Mouse (Mus musculus): ENCODE results near the gene Sec16a. TPM values are rescaled to one million over a fixed set of nuclear protein-coding genes. Genes with fewer than 3 reads are reported as not detected.

Gene Sec16a
- polyA plus RNA-seq, 1 experiment from 2014 or later: 32.3 TPM

GRCm38 (mm10) chr2:26470967-26471366 lies 26.0 kb upstream of the Sec16a start:
- no peaks in the 10 kb centered on the region for H3K27me3 ChIP-seq
- H3K4me1 ChIP-seq: peaks cover 12% of the 10 kb centered on the region
- H3K27ac ChIP-seq: no peak overlapping the region
- H3K4me2 ChIP-seq (replicated peaks): no peak overlapping the region
- 93% methylated on average over 17 of the region's 17 CpGs for WGBS
- no peak for ATAC-seq (ENCODE audit: low FRiP score)
- no peak overlapping the region for H3K4me3 ChIP-seq
- H3K9me3 ChIP-seq (replicated peaks): no peaks in the 10 kb centered on the region
- H3K36me3 ChIP-seq: peaks cover 91% of the 10 kb centered on the region
- H3K9ac ChIP-seq: no peak overlapping the region

- H3K9ac ChIP-seq: no peak overlapping the region
- 96% methylated on average over 15 of the region's 15 CpGs for WGBS
- H3K4me2 ChIP-seq (replicated peaks): no peak overlapping the region
- H3K36me3 ChIP-seq: peaks cover 97% of the 10 kb centered on the region
- H3K4me3 ChIP-seq: no peak overlapping the region
- H3K27ac ChIP-seq: no peak overlapping the region
- no peak for ATAC-seq (ENCODE audit: low FRiP score)
- H3K4me1 ChIP-seq: no peaks in the 10 kb centered on the region
- H3K9me3 ChIP-seq (replicated peaks): no peaks in the 10 kb centered on the region
- no peaks in the 10 kb centered on the region for H3K27me3 ChIP-seq
Observed at GRCm38 (mm10) chr2:26468376-26468775, 23.4 kb upstream of the Sec16a start.

GRCm38 (mm10) chr2:26463412-26463811 lies 18.4 kb upstream of the Sec16a start:
- H3K27ac ChIP-seq: no peak overlapping the region
- WGBS: 95% methylated on average over 6 of the region's 6 CpGs
- no peak for ATAC-seq (ENCODE audit: low FRiP score)
- no peak overlapping the region for H3K4me3 ChIP-seq
- H3K36me3 ChIP-seq: peaks cover 94% of the 10 kb centered on the region
- H3K4me2 ChIP-seq (replicated peaks): no peak overlapping the region
- no peak overlapping the region for H3K9ac ChIP-seq
- no peaks in the 10 kb centered on the region for H3K27me3 ChIP-seq
- H3K4me1 ChIP-seq: peaks cover 6% of the 10 kb centered on the region; the same call in 1 of the 2 replicates
- no peaks in the 10 kb centered on the region for H3K9me3 ChIP-seq (replicated peaks)

- no peaks in the 10 kb centered on the region for H3K9me3 ChIP-seq (replicated peaks)
- no peak overlapping the region for H3K4me2 ChIP-seq (replicated peaks)
- H3K36me3 ChIP-seq: peaks cover 92% of the 10 kb centered on the region
- no peak for ATAC-seq (ENCODE audit: low FRiP score)
- no peak overlapping the region for H3K9ac ChIP-seq
- no peaks in the 10 kb centered on the region for H3K27me3 ChIP-seq
- no peak overlapping the region for H3K4me3 ChIP-seq
- 84% methylated on average over 3 of the region's 3 CpGs for WGBS
- no peak overlapping the region for H3K27ac ChIP-seq
- peaks cover 8% of the 10 kb centered on the region; the same call in 1 of the 2 replicates for H3K4me1 ChIP-seq
Observed at GRCm38 (mm10) chr2:26462980-26463379, 18.0 kb upstream of the Sec16a start.

GRCm38 (mm10) chr2:26461667-26462066 lies 16.7 kb upstream of the Sec16a start:
- H3K36me3 ChIP-seq: peaks cover 78% of the 10 kb centered on the region
- WGBS: 89% methylated on average over 5 of the region's 5 CpGs
- no peaks in the 10 kb centered on the region for H3K9me3 ChIP-seq (replicated peaks)
- H3K4me2 ChIP-seq (replicated peaks): no peak overlapping the region
- no peak overlapping the region for H3K27ac ChIP-seq
- H3K4me3 ChIP-seq: no peak overlapping the region
- H3K27me3 ChIP-seq: no peaks in the 10 kb centered on the region
- H3K4me1 ChIP-seq: peaks cover 8% of the 10 kb centered on the region; the same call in 1 of the 2 replicates
- H3K9ac ChIP-seq: no peak overlapping the region
- no peak for ATAC-seq (ENCODE audit: low FRiP score)

- WGBS: 91% methylated on average over 13 of the region's 13 CpGs
- H3K9me3 ChIP-seq (replicated peaks): no peaks in the 10 kb centered on the region
- H3K27me3 ChIP-seq: no peaks in the 10 kb centered on the region
- peaks cover 8% of the 10 kb centered on the region; the same call in 1 of the 2 replicates for H3K4me1 ChIP-seq
- H3K4me3 ChIP-seq: no peak overlapping the region
- H3K4me2 ChIP-seq (replicated peaks): no peak overlapping the region
- ATAC-seq (ENCODE audit: low FRiP score): no peak
- peak overlapping the region; percentile 5; the same call in 1 of the 2 replicates for H3K27ac ChIP-seq
- no peak overlapping the region for H3K9ac ChIP-seq
- H3K36me3 ChIP-seq: peaks cover 70% of the 10 kb centered on the region
Observed at GRCm38 (mm10) chr2:26460837-26461236, 15.8 kb upstream of the Sec16a start.

- Histone ChIP-seq H3K36me3 (peaks cover 64% of the 10 kb centered on the region), H3K4me1 (peaks cover 8% of the 10 kb centered on the region; the same call in 1 of the 2 replicates), H3K4me2 (replicated peaks) (no peak overlapping the region), H3K4me3 (no peak overlapping the region), H3K9ac (no peak overlapping the region), H3K27ac (peak overlapping the region; percentile 5), H3K27me3 (no peaks in the 10 kb centered on the region), H3K9me3 (replicated peaks) (no peaks in the 10 kb centered on the region)
- WGBS: 89% methylated on average over 16 of the region's 16 CpGs
- 0 out of 2 replicates have a peak, but pooled peaks have one; percentile 36 for ATAC-seq (ENCODE audit: low FRiP score)
Observed at GRCm38 (mm10) chr2:26460097-26460646, 15.2 kb upstream of the Sec16a start.

GRCm38 (mm10) chr2:26459478-26459877 lies 14.5 kb upstream of the Sec16a start:
- H3K9me3 ChIP-seq (replicated peaks): no peaks in the 10 kb centered on the region
- H3K4me1 ChIP-seq: peaks cover 8% of the 10 kb centered on the region; the same call in 1 of the 2 replicates
- no peak overlapping the region for H3K4me3 ChIP-seq
- no peak overlapping the region for H3K4me2 ChIP-seq (replicated peaks)
- ATAC-seq (ENCODE audit: low FRiP score): peak; percentile 22
- 39% methylated on average over 6 of the region's 6 CpGs for WGBS
- H3K27me3 ChIP-seq: no peaks in the 10 kb centered on the region
- H3K36me3 ChIP-seq: peaks cover 57% of the 10 kb centered on the region
- H3K9ac ChIP-seq: no peak overlapping the region
- H3K27ac ChIP-seq: peak overlapping the region; percentile 5; the same call in 1 of the 2 replicates

- Histone ChIP-seq H3K4me1 (peaks cover 8% of the 10 kb centered on the region; the same call in 1 of the 2 replicates), H3K4me2 (replicated peaks) (no peak overlapping the region), H3K4me3 (no peak overlapping the region), H3K27me3 (no peaks in the 10 kb centered on the region), H3K27ac (peak overlapping the region; percentile 32; the same call in 1 of the 2 replicates), H3K9me3 (replicated peaks) (no peaks in the 10 kb centered on the region), H3K36me3 (peaks cover 49% of the 10 kb centered on the region), H3K9ac (no peak overlapping the region)
- ATAC-seq (ENCODE audit: low FRiP score): no peak
- WGBS: 38% methylated on average over 7 of the region's 7 CpGs
Observed at GRCm38 (mm10) chr2:26458402-26459124, 13.5 kb upstream of the Sec16a start.

GRCm38 (mm10) chr2:26449121-26450060 lies 4.4 kb upstream of the Sec16a start:
- Histone ChIP-seq H3K27ac (no peak overlapping the region), H3K4me3 (no peak overlapping the region), H3K27me3 (no peaks in the 10 kb centered on the region), H3K9me3 (replicated peaks) (no peaks in the 10 kb centered on the region), H3K4me1 (peaks cover 23% of the 10 kb centered on the region), H3K4me2 (replicated peaks) (no peak overlapping the region), H3K36me3 (no peaks in the 10 kb centered on the region), H3K9ac (no peak overlapping the region)
- no peak for ATAC-seq (ENCODE audit: low FRiP score)
- WGBS: 27% methylated on average over 5 of the region's 5 CpGs

GRCm38 (mm10) chr2:26447451-26447850 lies 2.4 kb upstream of the Sec16a start:
- H3K27me3 ChIP-seq: no peaks in the 10 kb centered on the region
- H3K4me1 ChIP-seq: peaks cover 39% of the 10 kb centered on the region
- H3K4me2 ChIP-seq (replicated peaks): no peak overlapping the region
- no peak overlapping the region for H3K27ac ChIP-seq
- WGBS: 73% methylated on average over 1 of the region's 1 CpGs
- no peak overlapping the region for H3K4me3 ChIP-seq
- no peak for ATAC-seq (ENCODE audit: low FRiP score)
- H3K9ac ChIP-seq: 0 out of 2 replicates have a peak overlapping the region, but pooled peaks have one; percentile 0
- no peaks in the 10 kb centered on the region for H3K36me3 ChIP-seq
- H3K9me3 ChIP-seq (replicated peaks): no peaks in the 10 kb centered on the region

GRCm38 (mm10) chr2:26446671-26447070 lies 1.7 kb upstream of the Sec16a start:
- Histone ChIP-seq H3K4me1 (peaks cover 39% of the 10 kb centered on the region), H3K9me3 (replicated peaks) (no peaks in the 10 kb centered on the region), H3K27ac (0 out of 2 replicates have a peak overlapping the region, but pooled peaks have one; percentile 90), H3K27me3 (no peaks in the 10 kb centered on the region), H3K4me2 (replicated peaks) (peak overlapping the region; percentile 73), H3K36me3 (peaks cover 2% of the 10 kb centered on the region), H3K9ac (peak overlapping the region; percentile 82; the same call in 1 of the 2 replicates), H3K4me3 (peak overlapping the region; percentile 88)
- WGBS: 73% methylated on average over 4 of the region's 4 CpGs
- no peak for ATAC-seq (ENCODE audit: low FRiP score)
